Mouse (Mus musculus) thymus, postnatal 4 days (tissue): ENCODE data around the gene Rbm41.

Source experiments
- DNase-seq: peaks from one replicate; pipeline ENCODE4 v3.0.0; 2021

Gene Rbm41

GRCm38 (mm10) chrX:139997740-139998690 is at the start of gene Rbm41:
Gene Rbm41 (minus strand): TSS chrX:139998595.
- DNase-seq: peak; percentile 45

- no peak for DNase-seq
These were observed 283 bp upstream of the Rbm41 start for GRCm38 (mm10) chrX:139998691-139999065.

- DNase-seq: no peak
These were observed 16.3 kb downstream of the Rbm41 start for GRCm38 (mm10) chrX:139982115-139982514.

GRCm38 (mm10) chrX:139933507-139933906 is 64.9 kb downstream of the Rbm41 start:
- DNase-seq: no peak

GRCm38 (mm10) chrX:139932472-139932871 is 65.9 kb downstream of the Rbm41 start:
- DNase-seq: no peak

GRCm38 (mm10) chrX:139920572-139920971 is 77.8 kb downstream of the Rbm41 start:
- no peak for DNase-seq

- no peak for DNase-seq
These were observed 107.0 kb downstream of the Rbm41 start for GRCm38 (mm10) chrX:139891387-139891786.

GRCm38 (mm10) chrX:139883221-139883620 is 115.2 kb downstream of the Rbm41 start:
- DNase-seq: no peak

- no peak for DNase-seq
These were observed 120.5 kb downstream of the Rbm41 start for GRCm38 (mm10) chrX:139877936-139878335.

- no peak for DNase-seq
These were observed 121.3 kb downstream of the Rbm41 start for GRCm38 (mm10) chrX:139877105-139877504.

- peak; percentile 18 for DNase-seq
These were observed 127.2 kb downstream of the Rbm41 start, which contains the start of gene Morc4 for GRCm38 (mm10) chrX:139870938-139871791. Gene Morc4 (minus strand): TSS chrX:139871677.

GRCm38 (mm10) chrX:139870300-139870711 is 128.1 kb downstream of the Rbm41 start:
- DNase-seq: peak; percentile 7

GRCm38 (mm10) chrX:139859402-139859801 is 139.0 kb downstream of the Rbm41 start:
- no peak for DNase-seq

GRCm38 (mm10) chrX:139854795-139855194 is 143.6 kb downstream of the Rbm41 start:
- no peak for DNase-seq

GRCm38 (mm10) chrX:139841091-139841490 is 157.3 kb downstream of the Rbm41 start:
- no peak for DNase-seq
